In genomic region chr5:5320506-5321181, GRCm38 (mm10) we compare ENCODE assay signal across 9 mouse cellular contexts.
DNase-seq lines count a peak whose midpoint lies in the region; ATAC-seq and TF ChIP-seq lines count a peak whose summit lies in the region.
"Had no signal": no experiment of that assay in that cellular context is flagged by ENCODE, and none has a peak within 500 bp of the region (broad histone marks: within the 10 kb centered on the region; RNA-seq: fewer than 3 reads in every experiment).

No protein-coding gene starts in this region.

- peaks cover 27% of the 10 kb centered on the region for H3K4me1 ChIP-seq in bone marrow macrophage, adult 2 months (ENCODE audit: control insufficient read depth, insufficient read depth, low read length)
- peaks cover 12% of the 10 kb centered on the region for H3K4me1 ChIP-seq in heart, embryonic 15.5 days (replicated peaks)

- DNase-seq in layer of hippocampus, adult 11-12 months (ENCODE audit: low spot score) = peak; percentile 20
- DNase-seq in layer of hippocampus, postnatal 25 days (ENCODE audit: extremely low spot score in 1 of 2, low spot score in 1 of 2) = no peak
- DNase-seq in lung, postnatal 14 days = peak; percentile 70
- no peak for DNase-seq in spleen, postnatal 10 days (ENCODE audit: low spot score in 2 of 2)
- no peak for DNase-seq in thymus, postnatal 10 days (ENCODE audit: low spot score in 2 of 2)

- TF ChIP-seq CTCF in bone marrow macrophage, adult 2 months (IDR thresholded peaks at IDR 0.05; ENCODE audit: low read depth, low read length) = no peak

- 55% methylated on average over 2 of the region's 2 CpGs for WGBS in heart, embryonic 15.5 days

- 0 out of 2 replicates have a peak overlapping the region, but pooled peaks have one; percentile 1 for H3K4me2 ChIP-seq in heart, embryonic 15.5 days

- no peak for ATAC-seq in heart, embryonic 15.5 days (replicated peaks; ENCODE audit: insufficient number of reproducible peaks, insufficient read depth, low FRiP score, low read depth)
- no peak for ATAC-seq in megakaryocyte, adult 5-6 weeks (ENCODE audit: poor library complexity, severe bottlenecking)

- H3K36me3 ChIP-seq in heart, embryonic 15.5 days = no peaks in the 10 kb centered on the region

- peak overlapping the region; percentile 94 for H3K27ac ChIP-seq in bone marrow macrophage, adult 2 months (ENCODE audit: insufficient read depth, low read depth, low read length)
- peak overlapping the region; percentile 49; the same call in 1 of the 2 replicates for H3K27ac ChIP-seq in heart, embryonic 15.5 days

- no peak overlapping the region for H3K9ac ChIP-seq in heart, embryonic 15.5 days

- H3K9me3 ChIP-seq in heart, embryonic 15.5 days (replicated peaks) = no peaks in the 10 kb centered on the region

- H3K27me3 ChIP-seq in heart, embryonic 15.5 days = no peaks in the 10 kb centered on the region
- H3K27me3 ChIP-seq: megakaryocyte, embryonic 14.5 days had no signal

- H3K4me3 ChIP-seq in bone marrow macrophage, adult 2 months (ENCODE audit: insufficient read depth, low read length) = peak overlapping the region; percentile 52
- no peak overlapping the region for H3K4me3 ChIP-seq in heart, embryonic 15.5 days

- TF ChIP-seq POLR2A in bone marrow macrophage, adult 2 months (IDR thresholded peaks at IDR 0.05; ENCODE audit: borderline replicate concordance, low read depth, low read length) = no peak

Comparison
In these comparisons a context has a peak if more than half of its experiments do, and no peak if none do; other contexts are left out.
1. DNase-seq: peak in layer of hippocampus, adult 11-12 months (single experiment) and lung, postnatal 14 days (single experiment); none in layer of hippocampus, postnatal 25 days (0 of 2), spleen, postnatal 10 days (0 of 2) and thymus, postnatal 10 days (0 of 2).